Mouse (Mus musculus): Measurements from ENCODE around the gene Etnk1.

DNA sequence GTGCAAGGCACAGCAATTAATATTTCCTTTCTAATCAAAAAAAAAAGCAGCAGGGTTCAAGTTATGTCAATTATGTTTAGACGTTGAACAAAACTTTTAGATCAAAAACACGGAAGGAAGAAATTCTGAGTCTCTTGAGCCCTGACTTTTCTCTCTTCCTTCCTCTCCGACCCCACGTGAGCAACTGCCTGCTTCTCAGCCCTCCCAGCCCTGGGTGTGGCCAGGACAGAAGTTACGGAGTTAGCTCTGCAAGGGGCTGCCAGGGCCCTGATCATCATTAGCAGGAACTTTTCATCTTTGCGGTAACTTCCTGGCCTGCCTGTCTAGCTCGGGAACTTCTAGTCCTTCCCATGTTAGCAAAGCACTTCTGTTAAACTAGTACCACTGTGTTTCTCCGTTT is 20.3 kb upstream of the Etnk1 start:
- TF ChIP-seq CTCF (IDR thresholded peaks at IDR 0.05; ENCODE audit: low read depth) (no peak), EP300 (optimal IDR thresholded peaks at IDR 0.05) (no peak)
